Mouse (Mus musculus): Measurements from ENCODE around the gene Mfsd4a.

GRCm38 (mm10) chr1:131990083-131990760 is 77.6 kb downstream of the Mfsd4a start:
- TF ChIP-seq CTCF (IDR thresholded peaks at IDR 0.05; ENCODE audit: extremely low read depth, insufficient read depth, low read length) = no peak
- TF ChIP-seq POLR2A (IDR thresholded peaks at IDR 0.05; ENCODE audit: extremely low read depth, insufficient read depth, low read length) = no peak
